Mouse (Mus musculus) liver, embryonic 15.5 days (tissue): ENCODE data around the gene Sox13. TPM values are rescaled to one million over a fixed set of nuclear protein-coding genes. Genes with fewer than 3 reads are reported as not detected.
"Not testable (repeated sequence)": the region's sequence is repeated elsewhere in the genome, so short reads cannot be mapped to it uniquely, and the experiment has no call there.

ENCODE experiments used
- ATAC-seq: fragments of 200-750 bp; cut with Nextera tagmentation; 2 replicates; pipeline ENCODE4 v1.8.0; 2017; ENCODE audit warnings: moderate number of reproducible peaks, mild to moderate bottlenecking, moderate library complexity; ENCODE audit not compliant: insufficient read depth
- H3K27ac ChIP-seq: fragments of 300-500 bp; sonication (generic); replicated peaks from 2 replicates; pipeline ENCODE4 v1.5.1; 2015; ENCODE audit warnings: mild to moderate bottlenecking, inconsistent platforms
- H3K27me3 ChIP-seq: fragments of 300-500 bp; sonication (generic); 2 replicates; pipeline ENCODE4 v1.6.1; 2015; ENCODE audit warnings: mild to moderate bottlenecking, inconsistent platforms
- H3K36me3 ChIP-seq: fragments of 300-500 bp; sonication (generic); replicated peaks from 2 replicates; pipeline ENCODE4 v1.6.1; 2015; ENCODE audit warnings: moderate library complexity, mild to moderate bottlenecking, inconsistent platforms
- H3K4me1 ChIP-seq: fragments of 300-500 bp; sonication (generic); replicated peaks from 2 replicates; pipeline ENCODE4 v1.6.1; 2015; ENCODE audit warnings: inconsistent platforms
- H3K4me2 ChIP-seq: fragments of 300-500 bp; sonication (generic); 2 replicates; pipeline ENCODE4 v1.6.1; 2015; ENCODE audit warnings: moderate library complexity, mild to moderate bottlenecking, inconsistent platforms
- H3K4me3 ChIP-seq: fragments of 300-500 bp; sonication (generic); replicated peaks from 2 replicates; pipeline ENCODE4 v1.5.1; 2015; ENCODE audit warnings: mild to moderate bottlenecking, inconsistent platforms
- H3K9ac ChIP-seq: fragments of 300-500 bp; sonication (generic); 2 replicates; pipeline ENCODE4 v1.6.1; 2015; ENCODE audit warnings: moderate library complexity, mild to moderate bottlenecking, inconsistent platforms
- H3K9me3 ChIP-seq: fragments of 300-500 bp; sonication (generic); replicated peaks from 2 replicates; pipeline ENCODE4 v1.6.1; 2016; ENCODE audit warnings: inconsistent platforms
- WGBS: fragments of 180-500 bp; shearing (Covaris S2); methylation state at CpG from one replicate; pipeline ENCODE4 v1.1.7; 2015; ENCODE audit warnings: mixed read lengths; ENCODE audit not compliant: insufficient replicate concordance; 5-methylcytosine and 5-hydroxymethylcytosine counted together
- polyA plus RNA-seq: library from polyadenylated mRNA; unstranded; fragments of >200 nt; fragmentation: Nextera tagmentation; extraction: Ambion mirVana; gene quantifications from 2 replicates; pipeline ENCODE4 v1.2.1, GENCODE M21; 2015

Gene Sox13
- polyA plus RNA-seq, 1 experiment from 2014 or later, result 1.6 TPM

GRCm38 (mm10) chr1:133350210-133350609, 74.0 kb downstream of the Sox13 start, which contains the start of gene Ren1:
Ren1 (plus strand) TSS chr1:133350510.
- WGBS, result 68% methylated on average over 1 of the region's 1 CpGs
- no peak within 1 kb of the TSS for H3K4me2 ChIP-seq
- H3K9me3 ChIP-seq, result no peaks in the 10 kb centered on the region
- H3K27me3 ChIP-seq, result peaks cover 15% of the 10 kb centered on the region; the same call in 1 of the 2 replicates
- no peak within 1 kb of the TSS for H3K9ac ChIP-seq
- no peak within 1 kb of the TSS for H3K4me3 ChIP-seq
- ATAC-seq, result no peak
- H3K27ac ChIP-seq, result no peak within 1 kb of the TSS
- peaks cover 6% of the 10 kb centered on the region; the same call in 1 of the 2 replicates for H3K4me1 ChIP-seq
- no peaks in the 10 kb centered on the region for H3K36me3 ChIP-seq

DNA sequence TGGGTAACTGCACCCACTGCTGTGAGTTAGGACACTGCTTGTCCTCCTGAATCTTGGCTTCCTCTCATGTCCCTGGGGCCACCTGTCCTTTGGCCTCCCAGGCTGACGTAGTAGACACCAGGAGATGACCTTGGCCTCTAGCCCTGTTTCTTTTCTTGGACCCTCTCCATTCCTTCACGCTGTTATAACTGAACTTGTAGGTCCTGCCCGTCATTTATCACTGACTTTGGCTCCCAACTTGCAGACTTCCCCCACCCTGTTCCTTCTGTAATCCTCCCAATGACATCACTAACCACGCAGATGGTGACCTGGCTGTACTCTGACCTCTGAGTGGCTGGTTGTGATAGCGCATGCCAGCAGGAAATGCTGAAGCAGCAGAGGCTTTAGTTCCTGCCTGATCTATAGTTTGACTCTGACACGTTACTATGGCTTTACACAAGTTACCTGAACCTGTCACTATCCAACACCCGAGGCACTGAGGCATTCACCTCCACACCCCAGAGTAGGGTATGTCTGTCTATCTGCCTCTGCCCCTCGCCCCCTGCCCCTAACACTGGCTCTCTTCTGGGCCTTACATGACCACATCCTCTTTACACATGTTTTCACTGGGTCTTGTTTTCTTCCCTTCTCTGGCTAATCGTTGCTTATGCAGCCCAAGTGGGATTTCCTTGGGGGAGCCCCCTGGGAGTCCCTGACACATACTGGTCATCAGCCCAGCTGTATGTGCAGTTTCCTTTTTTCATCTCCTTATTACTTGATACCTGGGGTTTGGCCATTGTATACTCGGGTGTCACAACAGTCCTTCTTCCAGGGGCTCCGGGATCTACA, 76.3 kb downstream of the Sox13 start:
- 30% methylated on average over 11 of the region's 11 CpGs for WGBS
- no peak overlapping the region for H3K4me2 ChIP-seq
- H3K27me3 ChIP-seq, result peaks cover 15% of the 10 kb centered on the region; the same call in 1 of the 2 replicates
- H3K4me3 ChIP-seq, result no peak overlapping the region
- H3K4me1 ChIP-seq, result peaks cover 6% of the 10 kb centered on the region; the same call in 1 of the 2 replicates
- no peak for ATAC-seq
- H3K9ac ChIP-seq, result no peak overlapping the region
- H3K9me3 ChIP-seq, result no peaks in the 10 kb centered on the region
- H3K27ac ChIP-seq, result no peak overlapping the region
- no peaks in the 10 kb centered on the region for H3K36me3 ChIP-seq

DNA sequence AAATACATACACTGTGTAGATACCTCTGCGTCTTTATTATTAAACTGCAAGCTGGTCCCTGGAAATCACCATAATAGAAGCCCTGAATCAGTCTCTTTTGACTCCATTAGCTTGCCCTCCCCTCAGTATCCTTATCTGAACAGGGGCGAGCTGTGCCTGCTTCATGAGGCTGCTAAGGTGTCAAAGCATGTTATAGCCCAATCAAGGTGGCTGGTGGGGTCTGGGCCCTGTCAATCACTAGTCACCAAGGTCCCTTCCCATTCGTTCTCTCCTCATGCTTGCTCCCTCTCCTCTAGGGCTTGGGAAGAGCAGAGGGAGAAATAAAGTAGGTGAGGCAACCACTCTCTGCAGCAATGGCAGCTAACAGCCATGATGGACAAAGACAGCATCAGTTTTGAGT, 77.0 kb downstream of the Sox13 start:
- H3K4me2 ChIP-seq, result no peak overlapping the region
- H3K9me3 ChIP-seq, result no peaks in the 10 kb centered on the region
- H3K27me3 ChIP-seq, result peaks cover 10% of the 10 kb centered on the region; the same call in 1 of the 2 replicates
- ATAC-seq, result no peak
- 51% methylated on average over 3 of the region's 3 CpGs for WGBS
- no peak overlapping the region for H3K27ac ChIP-seq
- no peak overlapping the region for H3K9ac ChIP-seq
- H3K36me3 ChIP-seq, result no peaks in the 10 kb centered on the region
- H3K4me3 ChIP-seq, result no peak overlapping the region
- H3K4me1 ChIP-seq, result peaks cover 6% of the 10 kb centered on the region; the same call in 1 of the 2 replicates

- Histone ChIP-seq H3K27me3 (0 out of 2 replicates have a peak, but pooled peaks cover 3% of the 10 kb centered on the region), H3K4me2 (no peak overlapping the region), H3K4me3 (no peak overlapping the region), H3K9ac (no peak overlapping the region), H3K9me3 (no peaks in the 10 kb centered on the region), H3K27ac (no peak overlapping the region), H3K36me3 (no peaks in the 10 kb centered on the region), H3K4me1 (peaks cover 6% of the 10 kb centered on the region; the same call in 1 of the 2 replicates)
- 63% methylated on average over 9 of the region's 9 CpGs for WGBS
- no peak for ATAC-seq
Measured at GRCm38 (mm10) chr1:133346531-133346930, 77.6 kb downstream of the Sox13 start.

DNA sequence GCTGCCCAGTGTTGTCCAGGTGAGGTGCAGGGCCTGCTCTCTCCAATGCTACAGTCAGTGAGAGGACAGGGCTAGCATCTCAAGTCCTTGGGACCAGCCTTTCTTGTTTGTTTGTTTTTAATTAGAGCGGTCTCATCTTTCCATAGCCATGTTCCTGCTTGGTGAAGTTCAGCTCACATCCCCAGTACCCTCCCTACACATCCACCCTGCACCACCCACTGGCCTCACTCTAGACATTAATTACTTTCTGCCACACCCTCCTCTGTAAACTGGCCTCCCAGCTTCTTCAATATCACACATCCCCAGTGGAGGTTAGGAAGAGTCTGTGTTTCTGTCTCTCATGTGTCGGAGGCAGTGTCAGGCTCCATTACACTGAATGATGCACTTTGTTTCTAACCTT, 79.8 kb downstream of the Sox13 start:
- H3K9me3 ChIP-seq, result no peaks in the 10 kb centered on the region
- 82% methylated on average over 2 of the region's 2 CpGs for WGBS
- ATAC-seq, result no peak
- no peaks in the 10 kb centered on the region for H3K27me3 ChIP-seq
- no peaks in the 10 kb centered on the region for H3K36me3 ChIP-seq
- no peak overlapping the region for H3K9ac ChIP-seq
- H3K4me2 ChIP-seq, result no peak overlapping the region
- H3K27ac ChIP-seq, result no peak overlapping the region
- H3K4me1 ChIP-seq, result peaks cover 6% of the 10 kb centered on the region; the same call in 1 of the 2 replicates
- no peak overlapping the region for H3K4me3 ChIP-seq

DNA sequence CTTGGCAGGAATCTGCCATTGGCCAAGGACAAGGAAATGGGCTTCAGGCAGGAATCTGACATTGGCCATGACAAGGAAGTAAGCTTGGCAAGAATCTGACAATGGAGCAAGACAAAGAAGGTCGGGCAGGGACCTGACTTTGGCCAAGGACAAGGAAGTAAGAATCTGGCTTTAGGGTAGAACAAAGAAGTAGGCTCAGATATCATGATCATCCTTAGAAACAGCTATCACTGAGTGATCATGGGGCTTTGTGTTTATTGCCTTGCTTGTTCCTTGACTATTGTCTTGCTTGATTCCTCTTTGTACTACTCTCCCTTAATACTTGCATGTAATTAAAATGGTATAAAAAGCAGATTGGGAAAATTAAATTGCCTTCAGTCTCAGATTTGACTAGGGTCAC, 83.8 kb downstream of the Sox13 start:
- H3K4me2 ChIP-seq, H3K36me3 ChIP-seq, ATAC-seq, H3K9ac ChIP-seq, H3K4me3 ChIP-seq, H3K9me3 ChIP-seq, H3K27me3 ChIP-seq, H3K27ac ChIP-seq, H3K4me1 ChIP-seq: not testable (repeated sequence)
- 21% methylated on average over 1 of the region's 1 CpGs for WGBS

- no peak overlapping the region for H3K4me3 ChIP-seq
- no peak overlapping the region for H3K27ac ChIP-seq
- no peak overlapping the region for H3K9ac ChIP-seq
- no peak overlapping the region for H3K4me2 ChIP-seq
- no peaks in the 10 kb centered on the region for H3K36me3 ChIP-seq
- H3K9me3 ChIP-seq, result no peaks in the 10 kb centered on the region
- H3K27me3 ChIP-seq, result peaks cover 22% of the 10 kb centered on the region
- WGBS, result 56% methylated on average over 6 of the region's 6 CpGs
- ATAC-seq, result no peak
- H3K4me1 ChIP-seq, result no peaks in the 10 kb centered on the region; the same call in 1 of the 2 replicates
Measured at GRCm38 (mm10) chr1:133333937-133334336, 90.2 kb downstream of the Sox13 start.

DNA sequence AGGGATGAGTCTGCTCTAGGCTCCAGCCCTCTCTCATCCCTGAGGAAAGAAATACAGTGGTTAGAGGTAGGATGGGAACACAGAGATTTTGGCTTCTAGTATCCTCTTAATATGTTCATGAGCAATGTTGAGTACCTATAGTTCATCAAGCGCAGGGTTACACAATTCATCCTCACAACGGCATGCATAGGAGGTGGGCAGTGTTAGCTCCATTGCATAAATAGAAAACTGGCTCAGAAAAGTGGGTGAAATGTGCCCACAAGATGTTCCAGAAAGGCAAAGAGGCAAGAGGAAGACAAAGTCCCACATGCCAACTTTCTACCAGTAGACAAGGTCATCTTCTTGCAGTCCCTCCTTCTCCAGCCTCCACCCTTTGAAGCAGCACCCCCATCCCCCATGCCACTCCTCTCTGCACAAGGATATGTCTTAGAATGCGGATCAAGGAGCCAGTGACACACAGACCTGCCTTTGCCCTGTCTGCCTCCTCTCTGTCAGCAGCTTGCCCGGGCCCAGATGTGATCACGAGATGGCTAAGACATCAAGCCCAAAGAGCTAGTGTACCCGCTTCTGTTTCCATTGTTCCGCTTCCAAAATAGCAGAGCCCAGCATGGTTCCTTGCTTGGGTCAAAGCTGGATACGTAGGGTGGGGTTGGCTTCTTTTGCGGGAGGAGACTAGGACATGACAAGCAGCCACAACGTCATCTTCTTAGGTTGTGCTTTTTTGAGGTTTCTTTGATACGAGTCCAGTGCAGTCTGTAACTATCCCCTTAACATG, 91.3 kb downstream of the Sox13 start:
- H3K9me3 ChIP-seq, result no peaks in the 10 kb centered on the region
- no peaks in the 10 kb centered on the region for H3K36me3 ChIP-seq
- no peaks in the 10 kb centered on the region; the same call in 1 of the 2 replicates for H3K4me1 ChIP-seq
- no peak overlapping the region for H3K4me2 ChIP-seq
- no peak overlapping the region for H3K4me3 ChIP-seq
- 67% methylated on average over 11 of the region's 11 CpGs for WGBS
- H3K27me3 ChIP-seq, result peaks cover 33% of the 10 kb centered on the region
- no peak overlapping the region for H3K27ac ChIP-seq
- no peak for ATAC-seq
- no peak overlapping the region for H3K9ac ChIP-seq

Other genes starting within 250 kb of the Sox13 start
- 8.3 and 10.2 TPM in 2 replicates for gene Golt1a, start 114.6 kb downstream of the Sox13 start, polyA plus RNA-seq
- gene Kiss1, start 102.5 kb downstream of the Sox13 start, polyA plus RNA-seq, result not detected in 2 replicates
- 0.66 and 0.84 TPM in 2 replicates for gene Ren1, start 73.9 kb downstream of the Sox13 start, polyA plus RNA-seq
- 11.3 and 14.2 TPM in 2 replicates for gene Etnk2, start 60.8 kb downstream of the Sox13 start, polyA plus RNA-seq
- gene Snrpe, start 185.9 kb upstream of the Sox13 start, polyA plus RNA-seq, result 292 and 335 TPM in 2 replicates
- gene Zbed6, start 236.5 kb upstream of the Sox13 start, polyA plus RNA-seq, result not detected in 2 replicates
- 1.3 TPM in 2 replicates for gene Gm38394, start 236.9 kb upstream of the Sox13 start, polyA plus RNA-seq